Mouse (Mus musculus) brain, embryonic 14.5 days (tissue): ENCODE measurements at regions not wholly inside any gene's neighbourhood (a gene's known extent, or its start where the extent isn't known, plus 50 kb on each side); places are given as distances from the start of the nearest gene placed in this dataset.

Experiments
- CTCF ChIP-seq: fragments of 200-500 bp; IDR thresholded peaks from 2 replicates; pipeline ENCODE4 v1.5.1; 2012; ENCODE audit warnings: inconsistent platforms, mild to moderate bottlenecking, moderate library complexity, borderline replicate concordance; ENCODE audit not compliant: insufficient read depth, insufficient read length; ENCODE audit errors: extremely low read depth
- POLR2A ChIP-seq: fragments of 200-500 bp; IDR thresholded peaks from 2 replicates; pipeline ENCODE4 v1.6.1; 2012; ENCODE audit warnings: mild to moderate bottlenecking, inconsistent platforms, borderline replicate concordance; ENCODE audit not compliant: poor library complexity, insufficient read depth, insufficient read length, severe bottlenecking; ENCODE audit errors: extremely low read depth

DNA sequence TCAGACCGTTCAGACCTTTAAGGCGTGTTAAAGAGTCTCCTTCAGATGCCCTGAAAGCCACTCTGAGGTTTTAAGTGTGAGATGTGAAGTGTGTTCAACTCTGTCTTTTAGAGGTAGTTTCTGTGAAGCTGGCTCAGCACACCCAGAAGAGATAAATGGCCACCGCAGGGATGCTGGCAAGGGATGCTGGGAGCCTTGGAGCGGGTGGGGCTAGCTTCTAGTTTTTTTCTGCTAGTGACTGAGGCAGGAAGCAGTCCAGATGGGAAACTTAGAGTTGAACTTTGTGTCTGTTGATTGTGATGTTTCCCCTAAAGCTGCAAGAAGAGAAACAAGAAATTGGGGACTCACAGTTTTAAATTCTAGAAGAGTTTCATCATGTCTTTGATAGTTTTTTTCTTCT lies 143.5 kb downstream of the Cdca7 start:
- TF ChIP-seq CTCF: no peak
- no peak for TF ChIP-seq POLR2A
